Mouse (Mus musculus): ENCODE measurements around the gene Polr3gl.

The Polr3gl gene

GRCm38 (mm10) chr3:96598156-96599068 lies 4.4 kb upstream of the Polr3gl start:
- no peak for DNase-seq (ENCODE audit: low read depth, low spot score)

- no peak for DNase-seq (ENCODE audit: low read depth, low spot score)
These were observed 3.5 kb upstream of the Polr3gl start for GRCm38 (mm10) chr3:96597435-96597891.

GRCm38 (mm10) chr3:96596855-96597254 lies 2.9 kb upstream of the Polr3gl start:
- DNase-seq (ENCODE audit: low read depth, low spot score), result no peak

GRCm38 (mm10) chr3:96596228-96596707 lies 2.3 kb upstream of the Polr3gl start, which contains the start of gene Ankrd34a:
TSS of gene Ankrd34a (plus strand) at chr3:96596636.
- DNase-seq (ENCODE audit: low read depth, low spot score), result no peak

- DNase-seq (ENCODE audit: low read depth, low spot score), result no peak
These were observed 1.7 kb upstream of the Polr3gl start for GRCm38 (mm10) chr3:96595661-96596060.

- DNase-seq (ENCODE audit: low read depth, low spot score), result no peak
These were observed 870 bp upstream of the Polr3gl start for GRCm38 (mm10) chr3:96594851-96595250.

GRCm38 (mm10) chr3:96593374-96593773 lies 607 bp downstream of the Polr3gl start:
- no peak for DNase-seq (ENCODE audit: low read depth, low spot score)

- no peak for DNase-seq (ENCODE audit: low read depth, low spot score)
These were observed 3.3 kb downstream of the Polr3gl start for GRCm38 (mm10) chr3:96590657-96591056.

GRCm38 (mm10) chr3:96583386-96583785 lies 10.6 kb downstream of the Polr3gl start:
- DNase-seq (ENCODE audit: low read depth, low spot score), result no peak

- no peak for DNase-seq (ENCODE audit: low read depth, low spot score)
These were observed 12.0 kb downstream of the Polr3gl start for GRCm38 (mm10) chr3:96581771-96582515.

- no peak for DNase-seq (ENCODE audit: low read depth, low spot score)
These were observed 12.8 kb downstream of the Polr3gl start for GRCm38 (mm10) chr3:96581141-96581540.

- peak; percentile 93 for DNase-seq (ENCODE audit: low read depth, low spot score)
These were observed 14.0 kb downstream of the Polr3gl start for GRCm38 (mm10) chr3:96579885-96580454.

GRCm38 (mm10) chr3:96579239-96579750 lies 14.7 kb downstream of the Polr3gl start:
- no peak for DNase-seq (ENCODE audit: low read depth, low spot score)

GRCm38 (mm10) chr3:96578561-96579238 lies 15.3 kb downstream of the Polr3gl start:
- DNase-seq (ENCODE audit: low read depth, low spot score), result no peak

GRCm38 (mm10) chr3:96577566-96577965 lies 16.4 kb downstream of the Polr3gl start:
- no peak for DNase-seq (ENCODE audit: low read depth, low spot score)

GRCm38 (mm10) chr3:96576690-96577541 lies 17.1 kb downstream of the Polr3gl start, which contains the start of gene Gm16253:
TSS of gene Gm16253 (plus strand) at chr3:96576984.
- peak; percentile 98 for DNase-seq (ENCODE audit: low read depth, low spot score)

- peak; percentile 93 for DNase-seq (ENCODE audit: low read depth, low spot score)
These were observed 17.8 kb downstream of the Polr3gl start for GRCm38 (mm10) chr3:96576005-96576658.

GRCm38 (mm10) chr3:96575272-96575984 lies 18.6 kb downstream of the Polr3gl start:
- DNase-seq (ENCODE audit: low read depth, low spot score), result peak; percentile 86
